Mouse (Mus musculus): ENCODE measurements at regions not wholly inside any gene's neighbourhood (a gene's known extent, or its start where the extent isn't known, plus 50 kb on each side); places are given as distances from the start of the nearest gene placed in this dataset.

DNA sequence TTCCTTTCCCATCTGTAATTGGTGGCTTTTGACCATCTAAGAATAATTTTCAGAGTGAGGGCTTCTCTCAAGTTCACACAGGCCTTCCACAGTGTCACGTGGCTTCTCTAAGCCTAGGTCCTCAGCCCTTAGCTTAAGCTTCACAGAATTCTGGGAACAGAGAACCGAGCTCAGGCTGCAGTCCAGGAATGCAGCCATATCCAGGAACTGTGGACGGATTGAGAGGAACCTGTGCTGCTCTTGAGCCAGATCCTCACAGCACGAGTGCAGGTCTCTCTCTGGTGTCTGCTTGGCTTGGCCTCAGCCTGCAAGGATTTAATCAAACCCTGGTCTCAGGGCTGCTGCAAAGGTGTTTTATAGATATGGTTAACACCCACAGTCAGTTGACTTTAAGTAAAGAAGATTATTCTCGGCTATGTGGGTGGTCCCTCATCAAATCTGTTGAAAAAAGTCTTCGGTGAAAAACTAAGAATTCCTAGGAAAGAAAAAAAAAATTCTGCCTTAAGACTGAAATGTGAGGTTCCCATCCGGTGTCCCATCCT, 127.8 kb downstream of the Mis18a start:
- H3K27ac ChIP-seq, result no peak overlapping the region
- H3K9ac ChIP-seq, result no peak overlapping the region
- H3K27me3 ChIP-seq, result no peaks in the 10 kb centered on the region
- ATAC-seq, result no peak
- H3K9me3 ChIP-seq (replicated peaks), result peaks cover 11% of the 10 kb centered on the region; the same call in 1 of the 2 replicates
- 86% methylated on average over 7 of the region's 7 CpGs for WGBS
- no peak overlapping the region for H3K4me3 ChIP-seq
- no peak overlapping the region for H3K4me2 ChIP-seq
- H3K4me1 ChIP-seq, result no peaks in the 10 kb centered on the region
- H3K36me3 ChIP-seq (ENCODE audit: poor library complexity, severe bottlenecking), result no peaks in the 10 kb centered on the region

DNA sequence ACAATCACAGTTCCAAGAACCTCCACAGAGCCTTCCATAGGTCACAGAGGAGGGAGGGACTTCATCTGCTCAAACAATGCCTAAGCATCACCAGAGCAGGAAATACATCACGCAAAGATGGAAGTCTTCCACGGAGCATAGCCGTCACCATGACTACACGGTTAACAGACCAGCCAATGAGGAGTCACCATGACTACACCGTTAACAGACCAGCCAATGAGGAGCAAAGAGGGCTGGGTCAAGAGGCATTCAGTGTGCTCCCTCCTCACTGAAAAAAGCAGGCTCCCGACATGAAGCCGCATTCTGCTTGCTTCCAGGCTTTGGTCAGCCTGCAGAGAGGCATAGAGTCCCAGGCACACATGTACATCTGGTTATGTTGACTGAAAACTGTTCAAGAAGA, 128.5 kb downstream of the Mis18a start:
- no peak overlapping the region for H3K27ac ChIP-seq
- no peaks in the 10 kb centered on the region for H3K4me1 ChIP-seq
- no peak overlapping the region for H3K4me2 ChIP-seq
- WGBS, result 86% methylated on average over 7 of the region's 7 CpGs
- no peaks in the 10 kb centered on the region for H3K36me3 ChIP-seq (ENCODE audit: poor library complexity, severe bottlenecking)
- H3K27me3 ChIP-seq, result no peaks in the 10 kb centered on the region
- peaks cover 11% of the 10 kb centered on the region; the same call in 1 of the 2 replicates for H3K9me3 ChIP-seq (replicated peaks)
- ATAC-seq, result no peak
- no peak overlapping the region for H3K4me3 ChIP-seq
- no peak overlapping the region for H3K9ac ChIP-seq

DNA sequence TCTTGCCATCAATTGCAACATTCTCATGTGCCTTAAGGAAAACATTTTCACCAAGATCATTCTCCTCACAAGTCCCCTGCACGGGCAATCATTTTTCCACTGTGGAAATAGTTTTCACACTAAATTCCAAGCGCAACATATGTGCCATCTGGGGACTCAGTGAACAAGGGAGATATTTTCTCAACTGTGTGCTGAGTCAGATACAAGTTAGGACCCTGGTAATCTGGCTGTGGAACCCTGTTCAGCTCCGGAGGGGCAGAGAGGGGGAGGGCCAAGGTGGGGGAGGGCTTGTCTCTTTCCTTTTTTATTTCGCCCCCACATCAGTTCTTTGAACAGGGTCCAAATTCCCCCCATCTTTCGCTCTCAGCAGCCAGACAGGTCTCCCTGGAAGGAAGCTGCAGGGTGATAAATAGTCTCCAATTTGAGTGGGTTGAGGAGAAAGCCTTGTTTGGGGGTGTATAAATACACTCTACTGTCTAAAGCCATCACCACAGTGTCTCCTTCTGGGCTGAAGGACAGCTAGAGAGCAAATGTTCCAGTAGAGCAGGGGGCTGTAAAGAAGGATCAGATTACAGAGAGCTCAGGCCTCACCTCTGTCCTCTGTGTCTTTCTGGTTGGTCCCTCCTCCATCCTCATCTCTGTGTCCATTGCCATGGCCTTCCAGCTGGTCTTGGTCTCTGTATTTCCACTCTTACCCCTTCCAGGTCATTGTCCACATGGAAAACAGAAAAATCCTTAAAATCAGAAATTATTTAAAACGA, 134.3 kb downstream of the Mis18a start:
- WGBS, result 93% methylated on average over 6 of the region's 6 CpGs
- Histone ChIP-seq H3K9ac (no peak overlapping the region), H3K4me1 (no peaks in the 10 kb centered on the region), H3K9me3 (replicated peaks) (peaks cover 10% of the 10 kb centered on the region; the same call in 1 of the 2 replicates), H3K27me3 (no peaks in the 10 kb centered on the region), H3K4me3 (no peak overlapping the region), H3K36me3 (ENCODE audit: poor library complexity, severe bottlenecking) (no peaks in the 10 kb centered on the region), H3K27ac (no peak overlapping the region), H3K4me2 (no peak overlapping the region)
- ATAC-seq, result no peak

DNA sequence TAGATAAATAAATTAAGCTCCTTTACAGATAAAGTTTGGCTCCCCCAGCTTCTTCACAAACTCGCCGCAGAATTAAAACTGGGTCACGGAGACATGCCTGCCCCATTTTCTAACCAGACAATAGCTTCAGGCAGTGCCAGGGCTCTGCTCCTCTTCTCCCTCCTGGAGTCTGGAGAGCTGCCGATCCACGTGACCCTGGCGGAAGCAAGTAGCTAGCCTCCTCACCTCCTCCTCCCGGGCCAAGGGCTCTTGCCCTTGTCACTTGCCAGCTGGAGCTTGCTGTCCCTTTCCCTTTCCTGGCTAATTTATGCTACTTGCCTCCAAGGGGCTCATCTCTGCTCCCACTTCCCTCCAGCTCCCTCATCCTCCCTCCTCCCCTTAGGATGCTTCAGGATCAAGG, 142.0 kb downstream of the Mis18a start:
- no peaks in the 10 kb centered on the region for H3K4me1 ChIP-seq
- no peaks in the 10 kb centered on the region for H3K27me3 ChIP-seq
- no peak overlapping the region for H3K4me3 ChIP-seq
- H3K36me3 ChIP-seq (ENCODE audit: poor library complexity, severe bottlenecking), result no peaks in the 10 kb centered on the region
- WGBS, result 90% methylated on average over 7 of the region's 7 CpGs
- no peak overlapping the region for H3K9ac ChIP-seq
- H3K27ac ChIP-seq, result no peak overlapping the region
- no peak for ATAC-seq
- no peak overlapping the region for H3K4me2 ChIP-seq
- peaks cover 15% of the 10 kb centered on the region for H3K9me3 ChIP-seq (replicated peaks)

DNA sequence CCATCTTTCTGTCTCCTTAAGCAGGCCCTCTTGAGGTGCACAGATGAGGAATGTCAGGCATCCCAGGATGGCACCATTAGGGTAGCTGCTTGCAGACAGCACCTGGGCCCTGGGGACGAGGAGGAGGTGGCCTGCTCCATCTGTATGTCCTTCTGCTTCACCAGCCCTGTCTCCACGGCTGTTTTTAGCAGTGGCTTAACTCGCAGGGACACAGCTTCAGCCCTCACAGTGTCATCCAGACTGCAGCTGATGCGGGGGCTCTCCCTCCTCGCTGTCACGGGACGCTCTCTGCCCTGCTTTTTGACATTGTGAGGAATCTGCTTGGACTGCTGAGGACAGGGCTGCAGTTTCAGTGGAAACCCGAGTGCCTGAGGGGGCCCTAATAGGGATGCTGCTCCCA, 146.8 kb downstream of the Mis18a start:
- ATAC-seq, result no peak
- 69% methylated on average over 8 of the region's 8 CpGs for WGBS
- no peaks in the 10 kb centered on the region for H3K27me3 ChIP-seq
- no peak overlapping the region for H3K27ac ChIP-seq
- no peaks in the 10 kb centered on the region for H3K4me1 ChIP-seq
- H3K36me3 ChIP-seq (ENCODE audit: poor library complexity, severe bottlenecking), result no peaks in the 10 kb centered on the region
- H3K4me3 ChIP-seq, result no peak overlapping the region
- no peaks in the 10 kb centered on the region; the same call in 1 of the 2 replicates for H3K9me3 ChIP-seq (replicated peaks)
- H3K9ac ChIP-seq, result no peak overlapping the region
- no peak overlapping the region for H3K4me2 ChIP-seq

DNA sequence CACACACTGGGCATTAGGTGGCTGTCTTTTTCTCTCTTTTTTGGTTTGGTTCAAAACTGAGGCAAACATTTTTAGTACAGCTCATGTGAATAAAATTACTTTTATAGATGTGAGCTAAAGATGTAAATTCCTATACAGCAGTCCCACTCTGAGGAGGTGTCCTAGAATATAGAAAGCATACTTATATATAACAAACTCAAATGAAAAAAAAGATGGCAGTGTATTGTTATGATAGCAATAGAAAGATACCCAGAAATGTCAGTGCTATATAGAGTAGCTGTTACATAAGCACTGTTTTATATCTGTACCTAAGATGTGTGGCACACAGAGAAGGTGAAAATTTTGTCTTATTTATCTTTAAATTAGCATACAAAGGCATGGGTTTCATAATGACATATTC, 156.1 kb downstream of the Mis18a start:
- ATAC-seq, result no peak
- Histone ChIP-seq H3K27ac (no peak overlapping the region), H3K9ac (no peak overlapping the region), H3K9me3 (replicated peaks) (no peaks in the 10 kb centered on the region), H3K4me1 (no peaks in the 10 kb centered on the region), H3K4me3 (no peak overlapping the region), H3K4me2 (no peak overlapping the region), H3K36me3 (ENCODE audit: poor library complexity, severe bottlenecking) (no peaks in the 10 kb centered on the region), H3K27me3 (no peaks in the 10 kb centered on the region)

DNA sequence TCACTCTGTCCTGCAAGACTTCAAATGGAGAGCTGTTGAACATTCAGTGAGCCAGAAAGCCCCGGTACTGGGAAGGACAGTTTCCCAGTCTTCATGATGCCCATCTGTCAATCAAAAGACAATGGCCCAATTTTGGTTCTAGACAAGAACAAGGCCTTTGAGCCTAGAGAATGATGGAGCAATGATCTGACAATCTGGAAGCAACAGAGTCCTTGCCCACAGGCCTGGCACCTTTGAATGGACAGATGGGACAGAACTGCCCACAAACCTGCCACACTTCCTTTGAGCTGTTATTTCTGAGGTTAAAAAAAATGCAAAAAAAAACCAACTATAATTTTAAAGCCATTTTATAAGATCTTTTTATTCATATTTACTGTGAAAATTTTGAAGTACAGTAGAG, 157.4 kb downstream of the Mis18a start:
- Histone ChIP-seq H3K4me2 (no peak overlapping the region), H3K9me3 (replicated peaks) (no peaks in the 10 kb centered on the region), H3K4me3 (no peak overlapping the region), H3K36me3 (ENCODE audit: poor library complexity, severe bottlenecking) (no peaks in the 10 kb centered on the region), H3K27ac (no peak overlapping the region), H3K4me1 (peaks cover 6% of the 10 kb centered on the region; the same call in 1 of the 2 replicates), H3K9ac (no peak overlapping the region), H3K27me3 (no peaks in the 10 kb centered on the region)
- WGBS, result 75% methylated on average over 1 of the region's 1 CpGs
- no peak for ATAC-seq

DNA sequence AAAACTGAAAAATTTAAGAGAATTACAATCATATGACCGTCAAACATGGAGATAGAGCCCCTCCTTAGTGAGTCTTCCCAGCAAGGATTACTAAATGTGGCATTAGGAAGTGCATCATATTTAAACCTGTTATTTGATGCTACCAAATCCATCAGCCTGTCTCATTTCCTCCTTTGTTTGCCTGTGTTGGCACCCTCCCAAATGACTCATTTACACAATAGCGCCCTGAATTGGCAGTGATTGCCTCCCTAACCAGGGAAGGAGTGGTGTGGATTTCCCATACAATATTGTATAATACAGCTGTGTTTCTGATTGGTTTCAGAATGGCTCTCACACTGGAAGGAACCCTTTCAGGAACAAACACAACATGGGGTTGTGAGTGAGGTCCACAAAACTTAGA, 162.0 kb downstream of the Mis18a start:
- no peaks in the 10 kb centered on the region for H3K9me3 ChIP-seq (replicated peaks)
- no peak overlapping the region for H3K9ac ChIP-seq
- no peaks in the 10 kb centered on the region for H3K27me3 ChIP-seq
- 47% methylated on average over 2 of the region's 2 CpGs for WGBS
- peak overlapping the region; percentile 35; the same call in 1 of the 2 replicates for H3K27ac ChIP-seq
- ATAC-seq, result peak; percentile 67
- no peak overlapping the region for H3K4me2 ChIP-seq
- H3K4me3 ChIP-seq, result no peak overlapping the region
- H3K36me3 ChIP-seq (ENCODE audit: poor library complexity, severe bottlenecking), result no peaks in the 10 kb centered on the region
- peaks cover 6% of the 10 kb centered on the region; the same call in 1 of the 2 replicates for H3K4me1 ChIP-seq

DNA sequence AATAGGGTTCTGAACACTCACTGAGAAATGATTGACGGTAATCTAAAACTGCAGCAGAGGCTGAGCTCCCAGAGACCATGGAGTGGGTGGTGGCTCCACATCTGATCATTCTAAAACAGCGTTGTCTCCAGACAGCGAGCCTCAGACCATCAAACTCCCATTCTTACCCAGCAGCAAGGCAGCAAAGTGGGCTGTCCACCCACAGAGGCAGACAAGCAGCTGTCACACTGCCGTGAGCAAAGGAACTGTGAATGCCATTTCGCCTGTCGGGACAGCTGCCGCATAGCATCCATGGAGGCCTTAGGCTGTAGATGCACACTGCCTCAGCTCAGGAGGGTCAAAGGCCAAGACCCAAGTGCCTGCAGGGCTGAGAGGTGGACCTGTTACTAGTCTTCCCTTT, 167.3 kb downstream of the Hunk start:
- peaks cover 10% of the 10 kb centered on the region for H3K9me3 ChIP-seq (replicated peaks)
- no peak overlapping the region for H3K9ac ChIP-seq
- no peak for ATAC-seq
- peaks cover 1% of the 10 kb centered on the region; the same call in 1 of the 2 replicates for H3K4me1 ChIP-seq
- no peaks in the 10 kb centered on the region for H3K27me3 ChIP-seq
- no peak overlapping the region for H3K27ac ChIP-seq
- WGBS, result 88% methylated on average over 7 of the region's 7 CpGs
- H3K4me3 ChIP-seq, result no peak overlapping the region
- no peaks in the 10 kb centered on the region for H3K36me3 ChIP-seq (ENCODE audit: poor library complexity, severe bottlenecking)
- H3K4me2 ChIP-seq, result no peak overlapping the region

DNA sequence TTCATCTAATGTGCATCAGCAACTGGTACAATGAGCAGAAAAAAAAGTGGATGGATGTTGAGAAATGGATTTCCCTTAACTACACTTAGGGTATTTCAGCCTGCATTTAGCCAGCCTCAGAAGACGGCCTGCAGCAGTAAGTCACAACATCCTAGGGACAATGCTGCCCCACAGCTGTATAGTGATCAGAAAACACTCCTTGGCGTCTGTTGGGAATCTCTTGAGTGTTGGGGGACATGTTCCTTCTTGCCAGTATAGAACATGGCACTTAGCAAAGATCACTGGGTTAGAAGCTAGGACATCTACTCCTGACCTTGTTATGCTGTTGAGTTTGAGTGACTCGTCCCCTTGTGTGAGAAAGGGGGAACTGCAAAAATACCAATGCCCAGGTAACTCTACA, 165.2 kb downstream of the Hunk start:
- no peaks in the 10 kb centered on the region for H3K36me3 ChIP-seq (ENCODE audit: poor library complexity, severe bottlenecking)
- H3K4me2 ChIP-seq, result no peak overlapping the region
- H3K9ac ChIP-seq, result no peak overlapping the region
- 83% methylated on average over 3 of the region's 3 CpGs for WGBS
- 0 out of 2 replicates have a peak, but pooled peaks cover 4% of the 10 kb centered on the region for H3K27me3 ChIP-seq
- peaks cover 10% of the 10 kb centered on the region for H3K9me3 ChIP-seq (replicated peaks)
- no peak for ATAC-seq
- no peak overlapping the region for H3K27ac ChIP-seq
- no peak overlapping the region for H3K4me3 ChIP-seq
- H3K4me1 ChIP-seq, result peaks cover 7% of the 10 kb centered on the region; the same call in 1 of the 2 replicates

DNA sequence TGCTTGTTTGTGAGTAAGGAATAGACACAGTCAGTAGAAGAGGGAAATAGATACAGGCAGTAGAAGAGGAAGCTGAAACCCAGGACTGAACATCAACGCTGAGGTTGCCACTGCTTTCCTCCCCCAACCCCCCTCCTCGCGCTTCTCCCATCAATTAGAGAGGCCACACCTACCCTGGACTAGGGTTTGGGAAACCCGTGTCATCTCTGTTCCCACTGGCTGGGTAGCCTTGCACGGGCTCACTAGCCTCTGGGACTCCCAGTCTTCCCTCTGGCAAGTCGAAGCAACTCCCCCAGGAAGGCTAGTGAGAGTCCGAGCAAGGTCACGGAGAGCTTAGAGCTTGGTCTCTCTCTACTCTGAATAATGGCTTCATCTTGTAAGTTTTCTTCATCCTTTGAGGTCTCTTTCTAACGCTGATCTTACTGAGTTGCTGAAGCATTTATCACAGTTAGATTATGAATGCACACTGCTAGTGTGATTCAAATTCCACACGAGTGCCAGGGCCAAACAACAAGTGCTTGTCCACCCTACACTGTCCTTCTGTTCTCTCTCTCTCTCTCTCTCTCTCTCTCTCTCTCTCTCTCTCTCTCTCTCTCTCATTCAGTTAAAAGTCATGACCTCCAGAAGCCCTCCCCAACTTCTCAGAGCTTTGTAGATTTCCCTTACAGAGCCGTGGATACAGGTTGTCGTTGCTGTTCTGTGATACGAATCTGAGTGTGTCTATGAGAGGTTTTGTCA, 164.4 kb downstream of the Hunk start:
- no peak for ATAC-seq
- no peak overlapping the region for H3K27ac ChIP-seq
- H3K9ac ChIP-seq, result no peak overlapping the region
- H3K4me2 ChIP-seq, result no peak overlapping the region
- H3K36me3 ChIP-seq (ENCODE audit: poor library complexity, severe bottlenecking), result no peaks in the 10 kb centered on the region
- WGBS, result 77% methylated on average over 13 of the region's 13 CpGs
- H3K4me1 ChIP-seq, result peaks cover 7% of the 10 kb centered on the region; the same call in 1 of the 2 replicates
- H3K9me3 ChIP-seq (replicated peaks), result peaks cover 10% of the 10 kb centered on the region
- H3K4me3 ChIP-seq, result no peak overlapping the region
- 0 out of 2 replicates have a peak, but pooled peaks cover 4% of the 10 kb centered on the region for H3K27me3 ChIP-seq

Data from forebrain, embryonic 13.5 days (tissue).